Mouse (Mus musculus) adipocyte (in vitro differentiated cells): ENCODE measurements around the gene Mdfi.
"Not testable (repeated sequence)": the region's sequence is repeated elsewhere in the genome, so short reads cannot be mapped to it uniquely, and the experiment has no call there.

Experiments
- DNase-seq: peaks from one replicate; pipeline ENCODE4 v3.0.0-alpha.2; 2016; ENCODE audit warnings: low spot score

Gene Mdfi

DNA sequence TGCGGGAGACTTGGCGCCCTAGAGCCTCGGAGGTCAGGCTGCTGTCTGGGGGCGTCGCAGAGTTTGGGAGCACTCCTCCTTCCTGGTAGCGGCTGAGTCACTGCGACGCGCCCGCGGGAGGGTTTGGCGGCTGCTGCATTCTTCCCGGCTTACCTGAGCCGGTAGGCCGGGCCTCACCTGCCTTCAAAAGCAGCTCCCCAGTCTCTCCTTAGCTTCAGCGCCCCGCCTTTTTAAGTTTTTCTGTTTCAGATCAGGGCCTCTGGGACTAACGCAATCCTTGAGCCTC is at the start of gene Mdfi:
Gene Mdfi (minus strand): TSS at position 210 of the 286 bp plus-strand sequence.
- DNase-seq: no peak

DNA sequence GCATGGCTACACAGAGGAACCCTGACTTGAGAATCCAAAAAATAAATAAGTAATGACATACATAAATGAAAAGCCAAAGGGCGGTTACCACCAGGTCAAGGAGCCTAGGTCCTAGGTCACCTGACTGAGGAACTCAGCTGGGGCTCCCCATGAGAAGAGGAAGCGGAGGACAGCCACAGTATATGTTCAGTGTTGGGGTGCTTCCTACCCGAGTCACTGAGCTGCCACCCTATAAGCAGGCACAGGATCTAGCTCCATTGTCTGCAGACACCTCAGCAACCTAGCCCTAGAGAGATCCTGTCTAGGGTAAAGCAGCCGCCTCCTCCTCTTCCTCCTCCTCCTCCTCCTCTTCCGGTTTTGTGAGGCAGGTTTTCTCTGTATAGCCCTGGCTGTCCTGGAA is 48.6 kb upstream of the Mdfi start:
- no peak for DNase-seq

DNA sequence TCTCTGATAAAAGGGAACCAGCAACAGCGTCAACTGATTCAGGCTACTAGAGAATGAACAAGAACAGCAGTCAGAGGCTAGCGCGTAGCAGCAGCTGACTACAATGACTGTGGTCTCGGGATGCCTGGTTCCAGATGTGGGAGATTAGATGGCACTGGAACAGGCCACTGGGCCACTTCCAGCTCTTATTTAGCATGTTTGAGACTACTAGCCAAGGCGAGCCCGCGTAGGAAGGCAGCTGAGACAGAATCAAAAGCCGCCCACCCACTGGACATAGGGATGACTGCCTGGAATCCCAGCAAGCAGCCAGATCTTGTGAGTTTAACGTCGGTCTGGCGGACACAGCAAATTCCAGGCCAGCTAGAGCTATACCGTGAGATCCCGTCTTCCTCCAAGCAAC is 46.8 kb upstream of the Mdfi start:
- DNase-seq: no peak

DNA sequence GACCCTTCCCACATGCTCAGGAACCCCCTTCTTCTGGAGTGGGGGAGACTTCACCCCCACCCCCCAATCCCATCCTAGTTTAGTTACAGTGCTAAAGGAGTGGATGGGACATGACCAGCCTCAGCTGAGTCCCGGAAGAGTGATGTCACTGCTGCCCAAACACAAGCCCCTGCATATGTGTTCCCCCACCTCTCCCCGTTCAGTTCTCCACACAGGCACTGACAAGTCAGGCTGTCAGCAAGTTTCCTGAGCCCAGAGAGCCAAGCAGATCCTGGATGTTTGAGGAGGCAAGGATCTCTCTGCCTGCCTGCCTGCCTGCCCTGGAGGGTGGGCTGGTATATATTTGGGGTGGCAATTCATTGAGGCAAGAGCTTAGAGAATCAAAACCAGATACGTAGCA is 44.7 kb upstream of the Mdfi start:
- no peak for DNase-seq

DNA sequence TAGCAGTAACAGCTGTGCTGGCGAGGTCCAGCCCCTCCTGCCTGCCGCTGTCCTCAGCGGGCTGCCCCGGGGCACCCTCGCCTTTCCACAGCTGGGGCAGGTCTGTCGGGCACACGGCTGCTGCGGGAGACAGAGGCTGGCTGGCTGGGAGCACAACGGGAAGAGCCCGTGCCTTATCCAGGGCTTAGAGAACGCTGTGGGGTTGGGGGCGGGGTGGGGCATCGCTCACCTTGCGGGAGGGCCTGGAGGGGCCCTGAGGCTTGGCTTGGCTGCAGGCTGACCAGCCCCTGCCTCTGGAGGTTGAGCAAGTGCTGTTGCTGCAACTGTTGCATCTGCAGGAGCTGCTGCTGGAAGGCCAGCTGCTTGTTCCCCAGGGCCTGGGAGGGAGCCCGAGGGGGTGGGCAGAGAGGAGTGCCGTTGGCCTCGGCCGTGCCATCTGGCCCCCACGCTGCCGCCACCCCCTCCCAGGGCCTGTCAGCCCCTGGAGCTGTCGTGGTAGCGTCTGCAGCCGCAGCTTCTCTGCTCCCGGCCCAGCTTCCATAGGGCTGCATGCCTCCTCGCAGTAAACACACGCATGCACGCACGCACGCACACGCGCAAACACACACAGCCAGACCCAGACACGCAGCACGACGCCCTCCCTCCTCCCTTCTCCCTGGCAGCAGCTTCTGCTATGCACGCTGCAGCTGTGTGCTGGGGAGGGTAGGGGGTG is 44.0 kb upstream of the Mdfi start:
- DNase-seq: no peak

DNA sequence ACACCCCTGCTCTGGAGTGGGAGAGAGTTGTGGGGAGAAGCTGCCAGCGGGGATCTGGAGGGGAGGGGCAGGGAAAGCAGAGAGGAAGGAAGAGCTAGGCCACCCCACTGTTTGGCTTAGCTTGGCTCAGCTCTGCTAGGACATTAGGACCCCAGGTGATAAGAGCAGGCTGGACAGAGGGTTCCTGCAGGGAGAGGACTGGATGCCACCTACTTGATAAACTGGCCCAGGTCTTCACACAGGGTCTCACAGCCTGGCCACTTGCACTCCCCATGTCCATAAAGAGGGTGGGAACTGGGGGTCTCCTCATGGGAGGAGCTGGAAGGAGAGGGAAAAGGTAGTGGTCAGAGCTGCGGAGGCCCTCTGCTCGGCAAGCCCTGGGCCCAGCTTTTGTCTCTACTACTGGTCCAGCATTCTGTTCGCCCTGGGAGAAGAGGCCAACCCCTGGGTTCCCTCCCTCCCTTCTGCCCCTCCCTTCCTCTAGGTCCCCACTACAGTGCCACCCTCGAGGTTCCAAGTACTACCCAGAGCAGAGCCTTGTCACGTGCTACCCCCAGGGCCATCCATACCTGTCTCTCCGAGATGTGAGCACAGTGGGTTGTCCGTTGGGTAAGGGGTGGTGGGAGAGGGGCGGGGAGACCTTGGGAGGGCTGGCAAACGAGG is 43.4 kb upstream of the Mdfi start:
- DNase-seq: no peak

DNA sequence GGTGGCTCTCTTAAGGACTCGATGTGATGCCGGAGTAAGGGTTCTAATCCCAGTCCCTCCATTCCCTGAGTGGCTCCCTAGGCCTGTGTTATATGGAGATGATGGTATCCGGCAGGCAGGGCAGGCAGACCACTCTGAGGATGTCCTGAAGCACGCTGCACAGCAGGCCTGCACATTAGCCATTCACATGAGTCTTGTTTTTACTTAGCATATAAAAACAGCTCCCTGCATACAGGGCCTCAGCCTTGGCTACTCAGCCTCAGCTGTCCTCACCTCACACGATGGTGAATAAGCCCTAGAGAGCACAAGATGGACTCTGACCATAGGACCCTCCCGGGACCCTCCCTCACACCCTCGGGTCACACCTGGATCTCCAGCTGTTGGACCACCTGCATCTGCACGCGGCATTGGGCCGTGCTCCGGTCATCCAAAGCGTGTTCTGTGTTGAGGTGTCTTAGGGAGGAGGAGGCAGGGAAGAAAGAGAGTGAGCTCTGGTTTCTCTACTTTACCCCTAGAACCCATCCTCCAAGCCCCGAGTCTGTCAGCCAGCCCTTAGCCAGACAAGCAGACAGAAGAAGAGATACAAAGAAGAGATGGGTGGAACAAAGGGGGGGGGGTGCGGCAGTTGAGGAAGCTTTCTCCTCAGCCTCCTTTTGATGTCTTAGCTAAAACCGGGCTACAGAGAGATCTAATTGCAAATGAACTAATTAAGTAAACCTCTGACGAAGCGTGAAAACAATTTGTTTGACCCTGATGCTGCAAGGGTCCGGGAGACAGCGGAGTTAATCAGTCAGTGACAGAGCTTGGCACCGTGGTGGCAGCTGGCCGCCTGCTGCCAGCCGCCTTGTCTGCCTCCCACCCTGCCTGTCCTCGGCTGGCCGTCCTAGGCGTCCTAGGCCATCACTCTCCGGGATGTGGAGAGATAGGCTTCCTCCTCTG is 42.6 kb upstream of the Mdfi start:
- DNase-seq: no peak

DNA sequence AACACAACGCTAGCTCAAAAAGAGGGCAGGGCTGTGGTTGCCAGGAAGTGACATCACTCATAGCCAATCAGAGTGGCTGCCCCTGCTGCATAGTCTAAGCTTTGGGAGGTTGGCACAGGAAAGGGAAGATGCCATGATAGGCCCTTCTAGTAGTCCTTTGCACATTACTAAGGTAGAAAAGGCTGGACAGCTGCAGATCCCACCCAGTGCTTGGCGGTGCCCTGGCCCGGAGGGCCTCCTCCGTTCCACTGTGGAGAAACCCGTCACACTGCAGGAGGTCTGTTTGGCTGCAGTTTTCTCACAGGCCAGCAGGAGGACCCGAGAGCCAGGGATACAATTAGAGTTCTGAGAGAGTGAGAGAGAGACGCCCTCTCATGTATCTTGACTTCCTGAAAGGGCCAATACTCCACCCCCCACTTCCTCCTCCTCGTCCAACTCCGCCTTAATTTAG is 38.9 kb upstream of the Mdfi start:
- DNase-seq: peak; percentile 66

DNA sequence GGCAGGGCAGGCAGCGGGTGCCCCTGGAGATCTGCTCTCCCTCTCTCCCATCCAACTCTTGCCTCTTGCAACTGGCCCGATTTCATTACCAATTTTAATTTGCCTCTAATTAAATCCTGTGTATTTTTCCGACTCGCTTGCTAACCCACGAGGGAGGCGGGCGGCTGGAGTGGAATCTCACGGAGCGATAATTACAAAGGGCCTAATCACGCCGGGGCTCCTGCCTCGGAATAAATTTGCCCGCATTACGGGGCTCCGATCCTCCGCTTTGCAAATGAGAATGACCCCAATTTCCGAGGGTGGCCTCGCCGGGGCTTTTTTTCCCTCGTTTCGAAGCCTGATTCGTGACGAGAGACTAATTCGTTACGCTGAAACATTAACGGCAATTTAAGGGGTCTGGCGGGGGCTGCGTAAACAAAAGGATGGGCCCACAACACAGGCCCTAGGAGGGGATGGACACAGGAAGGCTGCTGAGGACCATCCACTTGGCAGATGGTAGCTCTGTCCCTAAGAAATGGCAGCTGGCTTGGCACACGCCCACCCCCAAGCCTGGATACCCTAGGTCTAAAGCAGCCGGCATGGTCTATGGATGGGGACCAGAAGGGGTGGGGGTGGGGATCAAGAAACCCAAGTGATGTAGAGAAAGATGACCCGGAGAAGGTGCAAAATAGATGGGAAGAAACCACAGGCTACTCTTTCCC is 38.0 kb upstream of the Mdfi start:
- DNase-seq: no peak

DNA sequence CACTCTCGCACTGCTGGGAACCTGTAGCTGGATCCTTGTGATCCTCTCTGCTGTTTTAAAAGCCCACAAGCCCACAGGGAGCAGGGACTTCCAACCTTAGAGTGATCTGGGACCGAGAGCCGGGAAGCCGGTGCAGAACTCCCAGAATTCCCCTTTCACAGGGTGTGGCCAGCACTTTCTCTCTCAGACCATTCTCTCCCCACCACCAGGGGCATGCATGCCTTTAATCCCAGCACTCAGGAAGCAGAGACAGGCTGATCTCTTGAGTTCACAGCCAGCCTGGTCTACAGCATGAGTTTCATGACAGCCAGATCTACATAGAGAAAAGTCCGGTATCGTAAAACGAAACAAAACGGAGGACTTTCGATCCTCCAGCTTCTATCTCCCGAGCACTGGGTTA is 35.4 kb upstream of the Mdfi start:
- no peak for DNase-seq

DNA sequence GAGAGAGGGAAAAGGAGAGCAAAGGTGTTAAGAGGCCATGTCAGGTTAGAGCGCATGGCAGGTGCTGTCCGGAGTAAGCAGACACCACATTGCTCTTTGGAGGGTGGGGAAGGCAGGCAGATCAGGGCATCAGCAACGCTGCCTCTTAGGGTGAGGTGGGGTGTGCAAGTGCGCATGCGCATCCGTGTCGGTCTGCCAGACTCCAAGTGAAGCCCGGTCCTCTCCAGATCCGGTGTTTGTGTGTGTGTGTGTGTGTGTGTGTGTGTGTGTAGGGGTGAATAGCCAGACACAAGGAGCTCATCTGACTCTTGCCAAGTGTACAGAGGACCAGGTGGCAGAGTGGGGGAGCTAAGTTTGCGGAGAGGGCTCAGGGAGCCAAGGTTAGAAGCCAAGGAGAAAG is 31.5 kb upstream of the Mdfi start:
- no peak for DNase-seq

DNA sequence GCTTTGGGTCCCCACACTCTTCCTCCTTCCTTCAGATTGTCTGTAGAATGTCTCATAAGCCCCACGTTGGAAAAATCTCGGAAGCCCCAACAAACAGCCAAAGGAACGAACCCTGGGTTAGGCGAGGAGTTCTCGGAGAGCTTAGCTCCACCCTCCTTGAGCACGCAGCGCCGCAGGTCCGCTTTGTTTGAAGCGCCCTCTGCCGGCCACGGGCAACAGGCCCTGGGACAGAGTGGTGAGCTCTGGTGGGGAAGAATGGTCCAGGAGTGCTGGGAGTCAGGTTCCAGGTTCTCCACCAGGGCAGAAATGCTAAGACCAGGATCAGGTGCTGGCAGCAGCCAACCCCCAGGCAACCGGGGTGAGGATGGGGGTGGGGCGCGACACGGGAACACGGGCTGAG is 30.0 kb upstream of the Mdfi start:
- DNase-seq: peak; percentile 71

DNA sequence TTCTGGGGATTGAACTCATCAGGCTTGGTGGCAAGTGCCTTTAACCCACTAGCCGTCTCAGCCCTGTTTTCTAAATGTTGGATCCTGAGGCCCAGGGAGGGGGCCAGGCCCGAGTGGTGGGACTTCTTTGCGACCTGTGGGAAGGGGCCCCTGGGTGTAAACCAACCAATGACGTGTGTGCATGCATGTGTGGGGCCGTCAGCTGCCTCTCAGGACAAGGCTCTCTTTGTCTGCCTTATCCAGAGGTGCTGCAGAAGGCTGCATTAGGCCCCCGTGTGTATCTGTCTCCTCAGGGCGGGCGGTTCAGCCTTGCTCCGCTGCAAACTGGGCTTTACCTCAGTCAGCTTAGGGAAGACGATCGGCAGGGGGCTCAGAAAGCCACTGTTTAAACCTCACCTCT is 28.9 kb upstream of the Mdfi start:
- no peak for DNase-seq

DNA sequence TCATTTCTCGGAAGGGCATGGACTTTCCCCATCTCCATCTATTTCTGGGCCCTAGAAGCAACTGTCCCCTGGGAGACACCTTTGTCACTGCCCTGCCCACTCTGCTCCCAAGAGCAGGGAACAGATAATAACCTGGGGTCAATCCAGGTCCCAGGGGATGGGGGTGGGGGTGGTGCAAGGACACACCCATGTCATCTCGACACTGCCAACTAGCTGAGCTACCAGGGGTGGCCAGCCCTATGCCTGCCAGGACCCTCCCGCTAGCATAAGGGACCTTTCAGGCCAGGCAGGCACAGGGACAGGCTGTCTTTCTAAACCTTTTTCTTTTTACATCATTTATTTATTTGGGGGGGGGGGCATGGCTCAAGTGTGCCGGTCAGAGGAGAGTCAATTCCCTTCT is 28.5 kb upstream of the Mdfi start:
- no peak for DNase-seq

DNA sequence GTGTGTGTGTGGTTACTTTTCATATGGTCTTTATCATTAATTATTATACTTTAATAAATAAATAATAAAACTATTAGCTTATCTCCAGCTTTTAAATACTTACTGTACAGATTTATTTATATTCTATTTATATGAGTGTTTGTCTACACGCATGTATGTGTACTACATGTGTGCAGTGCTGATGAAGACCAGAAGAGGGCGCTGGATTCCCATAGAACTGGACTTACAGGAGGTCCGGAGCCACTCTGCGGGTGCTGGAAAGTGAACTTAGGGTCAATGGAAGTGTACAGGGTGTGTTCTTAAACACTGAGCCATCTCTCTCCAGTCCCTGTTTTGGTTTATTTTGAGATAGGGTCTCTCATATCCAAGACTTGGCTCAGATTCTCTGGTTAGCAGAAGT is 21.1 kb upstream of the Mdfi start:
- no peak for DNase-seq

DNA sequence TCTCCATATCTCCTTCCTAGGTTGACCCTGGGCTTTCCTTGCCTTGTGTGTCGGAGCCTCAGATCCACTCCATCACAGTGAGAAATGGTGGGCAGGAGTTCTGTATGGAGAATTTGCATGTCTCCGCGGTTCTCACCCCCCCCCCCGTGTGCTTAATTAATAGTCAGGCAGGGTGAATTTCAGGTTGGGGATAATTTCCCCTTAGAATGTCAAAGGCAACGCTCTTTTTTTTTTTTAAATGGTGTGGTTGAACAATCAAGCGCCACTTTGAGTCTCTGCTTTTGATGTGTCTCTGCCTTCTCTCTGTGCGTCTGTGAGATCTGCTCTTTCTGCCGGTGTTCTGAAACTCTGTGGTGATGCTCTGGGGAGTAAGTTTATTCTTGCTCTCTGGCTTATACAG is 20.4 kb upstream of the Mdfi start:
- no peak for DNase-seq

DNA sequence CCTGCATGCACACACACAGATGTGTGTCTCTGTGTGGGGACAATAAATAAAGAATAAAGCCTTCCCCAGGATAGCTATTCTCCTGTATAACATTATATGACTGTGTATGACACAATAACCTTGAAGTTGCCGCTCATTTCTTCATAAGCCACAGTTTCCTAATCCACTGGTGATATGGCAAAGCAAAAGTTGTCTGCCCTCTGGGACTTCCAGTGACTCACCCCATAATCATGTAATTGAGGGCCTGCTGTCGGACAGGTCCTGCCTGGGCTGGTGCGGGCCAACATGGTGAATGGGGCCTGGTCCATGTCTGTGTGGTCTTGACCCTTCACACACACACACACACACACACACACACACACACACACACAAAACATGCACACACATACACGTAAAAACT is 19.3 kb upstream of the Mdfi start:
- peak; percentile 27 for DNase-seq

DNA sequence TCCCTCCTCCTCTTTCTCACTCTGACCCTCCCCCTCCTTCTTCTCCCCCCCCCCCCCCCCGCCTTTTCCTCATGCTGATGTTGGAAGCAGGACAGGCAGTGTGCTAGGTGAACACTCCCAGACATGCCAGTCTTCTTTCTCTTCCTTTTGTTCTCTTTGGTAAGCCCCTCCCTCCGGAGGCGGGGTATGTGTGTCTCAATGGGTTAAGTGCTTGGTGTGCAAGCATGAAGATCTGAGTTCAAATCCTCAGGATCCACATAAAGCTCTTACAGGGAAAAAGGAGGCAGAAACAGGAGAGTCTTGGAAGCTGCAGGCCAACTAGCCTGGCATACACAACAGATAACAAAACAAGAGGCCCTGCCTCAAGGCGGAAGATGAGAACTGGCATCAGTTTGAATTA is 18.8 kb upstream of the Mdfi start:
- no peak for DNase-seq

DNA sequence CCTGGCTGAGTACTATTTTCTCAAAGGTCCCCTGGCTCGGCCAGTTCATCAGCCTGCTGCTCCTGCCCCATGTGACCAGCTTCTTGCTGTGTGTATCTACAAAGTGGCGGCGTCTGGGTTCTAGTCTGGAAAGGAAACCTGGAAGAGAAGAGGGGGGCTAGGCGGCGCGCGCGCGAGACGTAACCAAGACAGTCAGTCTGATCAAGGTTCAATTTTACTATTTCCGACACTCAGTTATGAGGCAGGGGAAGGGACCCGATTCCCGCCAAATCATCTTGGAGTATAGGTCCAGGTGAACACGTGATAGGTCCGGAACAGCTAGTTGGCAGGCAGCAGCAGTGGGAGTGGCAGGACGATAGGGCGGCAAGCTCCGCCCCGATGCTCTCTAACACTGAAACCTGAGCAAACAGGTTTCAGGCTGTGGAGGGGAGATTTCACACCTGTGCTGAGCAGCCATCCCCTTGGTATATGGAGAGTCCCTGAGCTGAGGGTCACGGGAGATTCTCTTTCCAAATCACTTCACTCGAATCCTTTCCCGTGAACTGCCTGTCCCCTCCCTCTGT is 17.4 kb upstream of the Mdfi start:
- DNase-seq: not testable (repeated sequence)

DNA sequence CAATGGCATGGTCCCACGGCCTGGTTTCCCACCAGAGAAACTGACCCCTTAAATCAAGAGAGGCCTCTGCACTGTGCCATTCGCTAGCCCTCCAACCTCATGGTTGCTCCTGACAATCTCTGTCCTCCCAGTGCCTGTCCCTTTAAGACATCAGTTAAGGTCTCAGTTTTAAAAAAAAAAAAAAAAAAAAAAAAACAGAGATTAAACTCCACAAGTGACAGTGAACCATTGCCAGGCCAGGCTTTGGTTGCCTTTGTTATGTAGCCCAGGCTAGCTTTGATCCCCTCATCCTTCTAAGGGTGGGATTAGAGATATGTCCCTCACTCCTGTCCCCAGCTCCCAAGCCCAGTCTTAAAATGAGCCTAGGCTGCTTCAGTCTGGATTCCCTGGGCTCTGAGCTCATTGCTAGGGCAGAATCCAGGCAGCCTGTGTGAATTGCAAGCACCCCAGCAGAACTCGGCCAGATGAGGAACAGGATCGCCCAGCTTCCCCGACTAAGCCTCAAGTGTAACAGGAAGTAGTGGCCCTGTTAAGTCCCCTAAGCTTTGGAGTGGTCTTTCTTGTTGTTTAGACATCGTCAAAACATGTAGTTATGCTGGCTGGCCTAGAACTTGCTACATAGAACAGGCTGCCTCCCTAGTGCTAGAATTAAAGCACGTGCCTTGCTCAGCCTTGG is 16.3 kb upstream of the Mdfi start:
- no peak for DNase-seq

DNA sequence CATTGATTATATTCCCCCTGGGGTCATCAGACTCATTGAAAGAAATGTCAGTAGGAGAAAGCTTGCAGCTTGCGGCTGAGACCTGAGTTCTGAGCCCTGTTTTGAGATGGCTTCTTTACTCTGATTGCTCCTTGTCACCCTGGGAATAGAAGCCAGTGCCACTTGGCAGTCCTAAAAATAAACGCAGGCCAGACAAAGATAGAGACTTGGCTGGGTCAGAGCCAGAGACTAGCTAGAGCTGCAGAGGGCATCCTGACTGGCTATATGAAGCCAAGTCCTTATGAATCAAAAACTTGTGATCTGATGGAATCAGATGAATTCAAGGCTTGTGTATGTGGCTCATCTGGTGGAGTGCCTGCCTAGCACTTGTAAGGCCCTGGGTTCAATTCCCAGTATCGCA is 15.5 kb upstream of the Mdfi start:
- peak; percentile 72 for DNase-seq

DNA sequence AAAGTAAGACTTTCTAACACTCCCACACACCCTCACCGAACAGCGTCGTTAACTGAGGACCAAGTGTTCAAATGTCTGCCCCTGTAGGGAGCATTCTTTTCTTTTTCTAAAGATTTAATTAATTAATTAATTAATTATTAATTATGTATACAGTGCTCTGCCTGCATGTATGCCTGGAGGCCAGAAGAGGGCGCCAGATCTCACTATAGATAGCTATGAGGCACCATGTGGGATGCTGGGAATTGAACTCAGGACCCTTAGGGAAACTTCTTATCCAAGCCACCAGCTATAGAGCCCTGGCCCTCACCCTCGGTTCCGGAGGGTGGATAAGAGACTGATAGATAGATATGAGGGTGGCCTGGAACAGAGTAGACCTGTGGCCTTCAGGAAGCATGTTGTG is 13.5 kb upstream of the Mdfi start:
- no peak for DNase-seq
